In the genomic region with DNA sequence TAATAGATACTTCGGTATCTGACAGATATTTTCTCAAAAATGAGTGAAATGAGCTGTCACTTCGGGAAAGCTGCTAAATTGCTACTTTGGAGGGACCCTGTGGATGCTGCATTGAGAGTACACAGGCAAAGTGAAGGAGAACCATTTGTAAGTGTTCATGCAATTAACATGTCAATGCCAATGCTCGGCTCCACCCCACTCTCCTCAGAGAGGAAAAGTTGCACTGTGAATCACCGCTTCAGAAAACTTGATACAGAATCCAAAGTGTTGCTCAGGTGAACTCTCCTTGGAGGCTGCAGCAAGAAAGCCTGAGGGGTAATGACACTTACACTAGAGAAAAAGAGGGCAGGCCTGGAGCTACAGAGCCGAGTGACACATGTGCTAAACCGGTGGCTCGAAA, we compare ENCODE assay signal across 12 mouse cellular contexts.
"Had no signal": no experiment of that assay in that cellular context is flagged by ENCODE, and none has a peak within 500 bp of the region (broad histone marks: within the 10 kb centered on the region; RNA-seq: fewer than 3 reads in every experiment).

No protein-coding gene starts in this region.

- DNase-seq: gastrocnemius, postnatal 14 days; gastrocnemius, postnatal 36 days; heart, adult 18-20 months; heart, postnatal 14 days; heart, postnatal 36 days; kidney, adult 11 months; kidney, adult 2 months; kidney, adult 9 months; kidney, postnatal 14 days; kidney, postnatal 36 days; liver; liver, embryonic 13.5 days had no signal
